Mouse (Mus musculus) liver, adult 2 months (tissue): ENCODE measurements around the gene Dlg1. TPM values are rescaled to one million over a fixed set of nuclear protein-coding genes. Genes with fewer than 3 reads are reported as not detected.
A peak's percentile ranks its signal among the peaks of the same experiment; 100 is the strongest.

Experiments used
- DNase-seq: peaks from one replicate; pipeline ENCODE4 v3.0.0-alpha.2; 2011; ENCODE audit warnings: low read depth, low spot score; ENCODE audit errors: extremely low read depth
- H3K27ac ChIP-seq: fragments of 200-500 bp; replicated peaks from 2 replicates; pipeline ENCODE4 v1.5.1; 2012; ENCODE audit warnings: low read depth, mild to moderate bottlenecking, control low read depth, inconsistent platforms, low read length; ENCODE audit not compliant: insufficient read depth
- H3K27me3 ChIP-seq: fragments of 200-500 bp; 2 replicates; pipeline ENCODE4 v1.6.1; 2012; ENCODE audit warnings: mild to moderate bottlenecking, moderate library complexity, low read length, inconsistent platforms; ENCODE audit not compliant: control insufficient read depth, insufficient read depth
- H3K36me3 ChIP-seq: fragments of 200-500 bp; 2 replicates; pipeline ENCODE4 v1.6.1; 2012; ENCODE audit warnings: low read length, inconsistent platforms; ENCODE audit not compliant: control insufficient read depth, insufficient read depth
- H3K4me1 ChIP-seq: fragments of 200-500 bp; 2 replicates; pipeline ENCODE4 v1.6.1; 2011; ENCODE audit warnings: low read length; ENCODE audit not compliant: control insufficient read depth, insufficient read depth
- H3K4me3 ChIP-seq: fragments of 200-500 bp; 2 replicates; pipeline ENCODE4 v1.5.1; 2011; ENCODE audit warnings: low read depth, mild to moderate bottlenecking, control low read depth, low read length, moderate library complexity; ENCODE audit not compliant: insufficient read depth
- H3K79me2 ChIP-seq: fragments of 200-500 bp; 2 replicates; pipeline ENCODE4 v1.6.1; 2012; ENCODE audit warnings: inconsistent platforms, mild to moderate bottlenecking, low read length, moderate library complexity; ENCODE audit not compliant: control insufficient read depth, insufficient read depth
- H3K9ac ChIP-seq: fragments of 200-500 bp; 2 replicates; pipeline ENCODE4 v1.6.1; 2012; ENCODE audit warnings: low read depth, mild to moderate bottlenecking, control low read depth, inconsistent platforms, low read length
- CTCF ChIP-seq: fragments of 200-500 bp; IDR thresholded peaks from 2 replicates; pipeline ENCODE4 v1.5.1; 2011; ENCODE audit warnings: low read depth, low read length, control low read depth
- POLR2A ChIP-seq: fragments of 200-500 bp; IDR thresholded peaks from 2 replicates; pipeline ENCODE4 v1.6.1; 2011; ENCODE audit warnings: low read length, control low read depth; ENCODE audit not compliant: insufficient read depth; ENCODE audit errors: extremely low read depth
- WGBS: fragments of 180-500 bp; shearing (Covaris S2); methylation state at CpG from one replicate; pipeline ENCODE4 v1.1.7; 2018; 5-methylcytosine and 5-hydroxymethylcytosine counted together
- polyA plus RNA-seq: library from polyadenylated mRNA; depleted of rRNA; stranded (reverse); fragments of >200 nt; gene quantifications from 2 replicates; pipeline ENCODE4 v1.2.3, GENCODE M21; 2012; rRNA removed
- total RNA-seq: library from RNA; depleted of rRNA; stranded (reverse); fragments of >200 nt; gene quantifications from 2 replicates; pipeline ENCODE4 v1.2.3, GENCODE M21; 2014; rRNA removed

The Dlg1 gene
- total RNA-seq (42.7 and 52.4 TPM in 2 replicates), polyA plus RNA-seq (9.5 and 10.8 TPM in 2 replicates)

GRCm38 (mm10) chr16:31663379-31664286 is at the start of gene Dlg1:
Dlg1 (plus strand) TSS chr16:31663443.
- peaks cover 11% of the 10 kb centered on the region for H3K4me1 ChIP-seq
- no peaks in the 10 kb centered on the region for H3K27me3 ChIP-seq
- peaks cover 10% of the 10 kb centered on the region; the same call in 1 of the 2 replicates for H3K79me2 ChIP-seq
- DNase-seq: peak; percentile 71
- peak within 1 kb of the TSS; percentile 91 for H3K9ac ChIP-seq
- WGBS: 1% methylated on average over 71 of the region's 95 CpGs
- peak within 1 kb of the TSS; percentile 74 for H3K27ac ChIP-seq
- TF ChIP-seq POLR2A (peak; percentile 54), CTCF (no peak)
- peaks cover 3% of the 10 kb centered on the region; the same call in 1 of the 2 replicates for H3K36me3 ChIP-seq
- H3K4me3 ChIP-seq: peak within 1 kb of the TSS; percentile 67

GRCm38 (mm10) chr16:31616382-31616781 is 46.9 kb upstream of the Dlg1 start:
- no peaks in the 10 kb centered on the region for H3K79me2 ChIP-seq
- H3K4me1 ChIP-seq: no peaks in the 10 kb centered on the region
- H3K4me3 ChIP-seq: no peak overlapping the region
- WGBS: 96% methylated on average over 2 of the region's 2 CpGs
- H3K36me3 ChIP-seq: no peaks in the 10 kb centered on the region
- TF ChIP-seq CTCF: no peak
- TF ChIP-seq POLR2A: no peak
- H3K27me3 ChIP-seq: no peaks in the 10 kb centered on the region
- H3K9ac ChIP-seq: no peak overlapping the region
- H3K27ac ChIP-seq: no peak overlapping the region
- DNase-seq: no peak

DNA sequence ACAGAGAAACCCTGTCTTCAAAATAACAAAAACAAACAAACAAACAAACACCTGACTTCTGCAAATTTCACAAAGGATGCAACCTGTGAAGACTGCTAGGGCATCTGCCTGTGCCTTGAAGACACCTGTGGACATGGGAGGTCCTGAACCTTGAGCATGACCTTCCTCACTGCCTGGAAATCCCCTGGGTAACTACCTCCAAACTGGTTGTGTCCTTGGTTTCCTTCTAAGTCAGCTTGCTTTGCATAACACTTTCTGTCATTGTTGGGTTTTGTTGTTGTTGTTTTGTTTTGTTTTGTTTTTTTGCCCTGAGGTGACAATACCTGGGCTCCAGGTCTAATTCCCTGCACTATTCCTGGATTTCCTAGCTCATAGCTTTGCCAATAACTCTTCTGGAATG is 46.1 kb upstream of the Dlg1 start:
- H3K36me3 ChIP-seq: no peaks in the 10 kb centered on the region
- H3K27ac ChIP-seq: no peak overlapping the region
- no peak overlapping the region for H3K4me3 ChIP-seq
- no peaks in the 10 kb centered on the region for H3K27me3 ChIP-seq
- no peaks in the 10 kb centered on the region for H3K79me2 ChIP-seq
- no peak for TF ChIP-seq POLR2A
- TF ChIP-seq CTCF: no peak
- H3K9ac ChIP-seq: no peak overlapping the region
- no peaks in the 10 kb centered on the region for H3K4me1 ChIP-seq
- DNase-seq: no peak

DNA sequence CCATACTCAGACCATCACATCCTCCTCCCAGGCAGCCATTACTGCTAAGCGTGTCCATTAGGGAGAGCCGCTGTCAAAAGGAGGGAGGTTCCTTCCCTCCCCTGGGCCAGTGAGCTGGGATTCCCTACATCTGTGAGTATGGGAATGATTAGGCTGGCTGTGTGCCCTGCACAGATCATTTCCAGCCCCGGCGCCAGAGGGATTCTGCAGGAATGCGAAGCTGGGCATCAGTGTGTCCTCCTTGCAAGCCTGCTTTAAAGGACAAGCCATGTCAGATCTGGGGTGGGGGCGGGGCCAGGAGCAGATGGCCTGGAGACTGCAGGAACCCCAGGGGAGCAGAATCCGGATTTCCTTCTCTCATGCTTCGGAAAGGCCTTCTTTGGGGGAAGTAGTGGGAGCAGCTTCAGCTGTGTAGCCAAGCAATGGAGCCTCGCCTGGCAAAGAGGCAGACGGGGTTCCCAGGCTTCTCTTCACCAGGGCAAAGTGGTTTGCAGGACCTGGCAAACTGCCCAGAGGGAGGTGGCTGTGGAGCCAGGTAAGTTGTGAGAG is 45.3 kb upstream of the Dlg1 start:
- no peaks in the 10 kb centered on the region for H3K4me1 ChIP-seq
- no peak overlapping the region for H3K9ac ChIP-seq
- 41% methylated on average over 10 of the region's 10 CpGs for WGBS
- no peak overlapping the region for H3K4me3 ChIP-seq
- no peaks in the 10 kb centered on the region for H3K79me2 ChIP-seq
- H3K36me3 ChIP-seq: no peaks in the 10 kb centered on the region
- peak; percentile 16 for DNase-seq
- no peak for TF ChIP-seq POLR2A
- TF ChIP-seq CTCF: no peak
- no peaks in the 10 kb centered on the region for H3K27me3 ChIP-seq
- no peak overlapping the region for H3K27ac ChIP-seq

- Histone ChIP-seq H3K4me3 (no peak overlapping the region), H3K4me1 (no peaks in the 10 kb centered on the region), H3K79me2 (no peaks in the 10 kb centered on the region), H3K27me3 (no peaks in the 10 kb centered on the region), H3K9ac (no peak overlapping the region), H3K36me3 (no peaks in the 10 kb centered on the region), H3K27ac (no peak overlapping the region)
- TF ChIP-seq POLR2A (no peak), CTCF (no peak)
- WGBS: 66% methylated on average over 9 of the region's 9 CpGs
- no peak for DNase-seq
These were observed 44.6 kb upstream of the Dlg1 start for GRCm38 (mm10) chr16:31618671-31619070.
